Mouse (Mus musculus) stomach, postnatal 0 days (tissue): ENCODE measurements around the gene Edc3. TPM values are rescaled to one million over a fixed set of nuclear protein-coding genes. Genes with fewer than 3 reads are reported as not detected.

Experiments used
- ATAC-seq: fragments of 200-750 bp; cut with Nextera tagmentation; 2 replicates; pipeline ENCODE4 v1.8.0; 2017; ENCODE audit not compliant: low FRiP score, low TSS enrichment
- DNase-seq: peaks from one replicate; pipeline ENCODE4 v3.0.0-alpha.2; 2016; ENCODE audit warnings: low spot score
- H3K27ac ChIP-seq: fragments of 300-500 bp; sonication (generic); replicated peaks from 2 replicates; pipeline ENCODE4 v1.5.1; 2014; ENCODE audit warnings: mild to moderate bottlenecking, control low read depth
- H3K27me3 ChIP-seq: fragments of 300-500 bp; sonication (generic); 2 replicates; pipeline ENCODE4 v1.6.1; 2014; ENCODE audit warnings: low read length; ENCODE audit not compliant: control insufficient read depth, insufficient read depth
- H3K36me3 ChIP-seq: fragments of 300-500 bp; sonication (generic); 2 replicates; pipeline ENCODE4 v1.6.1; 2014; ENCODE audit warnings: low read length, mixed read lengths; ENCODE audit not compliant: control insufficient read depth, insufficient read depth
- H3K4me1 ChIP-seq: fragments of 300-500 bp; sonication (generic); replicated peaks from 2 replicates; pipeline ENCODE4 v1.6.1; 2014; ENCODE audit warnings: antibody characterized with exemption; ENCODE audit not compliant: control insufficient read depth, insufficient read depth
- H3K4me2 ChIP-seq: fragments of 300-500 bp; sonication (generic); replicated peaks from 2 replicates; pipeline ENCODE4 v1.6.1; 2014; ENCODE audit warnings: low read depth, mild to moderate bottlenecking, control low read depth, moderate library complexity
- H3K4me3 ChIP-seq: fragments of 300-500 bp; sonication (generic); 2 replicates; pipeline ENCODE4 v1.5.1; 2014; ENCODE audit warnings: low read depth, low read length, control low read depth
- H3K9ac ChIP-seq: fragments of 300-500 bp; sonication (generic); 2 replicates; pipeline ENCODE4 v1.6.1; 2014; ENCODE audit warnings: mild to moderate bottlenecking, low read length, control low read depth, mixed read lengths
- H3K9me3 ChIP-seq: fragments of 300-500 bp; sonication (generic); 2 replicates; pipeline ENCODE4 v1.6.1; 2016; ENCODE audit warnings: low read length; ENCODE audit not compliant: control insufficient read depth
- CTCF ChIP-seq: IDR thresholded peaks from 2 replicates; pipeline ENCODE4 v1.5.1; 2016; ENCODE audit warnings: antibody characterized with exemption, low read depth, mild to moderate bottlenecking, moderate library complexity
- EP300 ChIP-seq: optimal IDR thresholded peaks from 2 replicates; pipeline ENCODE3; 2016; ENCODE audit warnings: antibody characterized with exemption
- WGBS: fragments of 180-500 bp; shearing (Covaris S2); extraction: QIAGEN DNeasy Blood & Tissue Kit; methylation state at CpG from one replicate; pipeline ENCODE4 v1.1.7; 2014; 5-methylcytosine and 5-hydroxymethylcytosine counted together
- polyA plus RNA-seq: library from polyadenylated mRNA; unstranded; fragments of >200 nt; fragmentation: Nextera tagmentation; extraction: Ambion mirVana; gene quantifications from 2 replicates; pipeline ENCODE4 v1.2.1, GENCODE M21; 2015

The Edc3 gene
- polyA plus RNA-seq, 1 experiment from 2014 or later = 13.6 TPM

DNA sequence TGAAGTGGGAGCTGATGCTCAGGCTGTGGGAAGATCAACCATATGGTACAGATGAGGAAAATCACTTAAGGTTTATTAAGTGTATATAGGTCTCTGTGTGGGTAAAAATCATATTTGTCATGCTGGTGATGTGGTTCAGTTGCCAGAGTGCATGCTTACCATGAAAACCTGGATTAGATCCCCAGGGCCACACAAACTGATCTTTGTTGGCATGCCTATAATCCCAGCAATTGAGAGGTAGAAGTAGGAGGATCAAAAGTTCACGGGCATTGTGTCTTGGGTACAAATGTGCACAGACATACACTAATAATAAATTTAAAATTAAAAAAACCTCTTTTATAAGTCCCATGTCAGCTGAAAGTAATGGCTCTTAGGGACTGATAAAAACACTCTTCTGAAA lies 14.0 kb downstream of the Edc3 start:
- TF ChIP-seq CTCF (no peak), EP300 (no peak)
- no peaks in the 10 kb centered on the region for H3K27me3 ChIP-seq
- no peak overlapping the region for H3K27ac ChIP-seq
- H3K9ac ChIP-seq = no peak overlapping the region
- ATAC-seq = no peak
- no peak overlapping the region for H3K4me3 ChIP-seq
- H3K36me3 ChIP-seq = peaks cover 6% of the 10 kb centered on the region
- H3K4me2 ChIP-seq = no peak overlapping the region
- no peaks in the 10 kb centered on the region for H3K9me3 ChIP-seq
- 72% methylated on average over 1 of the region's 1 CpGs for WGBS
- 0 out of 2 replicates have a peak, but pooled peaks cover 3% of the 10 kb centered on the region for H3K4me1 ChIP-seq
- DNase-seq = no peak

- Histone ChIP-seq H3K36me3 (peaks cover 4% of the 10 kb centered on the region), H3K4me1 (0 out of 2 replicates have a peak, but pooled peaks cover 3% of the 10 kb centered on the region), H3K9me3 (no peaks in the 10 kb centered on the region), H3K4me2 (no peak overlapping the region), H3K4me3 (no peak overlapping the region), H3K9ac (0 out of 2 replicates have a peak overlapping the region, but pooled peaks have one; percentile 23), H3K27me3 (no peaks in the 10 kb centered on the region), H3K27ac (0 out of 2 replicates have a peak overlapping the region, but pooled peaks have one; percentile 18)
- DNase-seq = peak; percentile 37
- TF ChIP-seq EP300 = no peak
- TF ChIP-seq CTCF = no peak
- WGBS = 34% methylated on average over 5 of the region's 5 CpGs
- peak; percentile 32; the same call in 1 of the 2 replicates for ATAC-seq
Measured at GRCm38 (mm10) chr9:57723315-57723715, 15.0 kb downstream of the Edc3 start.

GRCm38 (mm10) chr9:57723796-57724195 lies 15.5 kb downstream of the Edc3 start:
- no peaks in the 10 kb centered on the region for H3K9me3 ChIP-seq
- H3K4me3 ChIP-seq = no peak overlapping the region
- no peak overlapping the region for H3K27ac ChIP-seq
- ATAC-seq (no peak), DNase-seq (no peak)
- TF ChIP-seq EP300 (no peak), CTCF (no peak)
- H3K4me1 ChIP-seq = 0 out of 2 replicates have a peak, but pooled peaks cover 3% of the 10 kb centered on the region
- H3K36me3 ChIP-seq = peaks cover 3% of the 10 kb centered on the region; the same call in 1 of the 2 replicates
- WGBS = 64% methylated on average over 5 of the region's 5 CpGs
- no peak overlapping the region for H3K9ac ChIP-seq
- no peaks in the 10 kb centered on the region for H3K27me3 ChIP-seq
- H3K4me2 ChIP-seq = no peak overlapping the region

DNA sequence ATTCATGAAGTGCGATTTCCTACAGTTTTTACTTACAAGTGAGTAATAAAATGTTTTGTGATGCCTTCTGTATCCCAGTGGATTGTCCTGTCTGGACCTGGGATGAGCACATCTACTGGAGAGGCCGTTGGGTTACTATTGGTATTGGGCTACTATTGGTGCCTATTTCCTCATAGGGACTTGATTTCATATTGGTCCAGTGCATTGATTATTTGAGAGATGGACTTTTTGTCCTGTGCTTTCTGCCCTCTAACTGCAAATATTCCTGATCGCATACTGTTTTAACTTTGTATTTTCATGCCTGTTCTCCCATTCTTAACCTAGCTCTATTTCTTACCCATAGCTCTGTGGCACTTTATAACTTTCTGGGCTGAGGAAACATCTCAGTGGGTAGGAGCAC lies 16.4 kb downstream of the Edc3 start:
- Histone ChIP-seq H3K4me1 (0 out of 2 replicates have a peak, but pooled peaks cover 3% of the 10 kb centered on the region), H3K27ac (no peak overlapping the region), H3K9me3 (no peaks in the 10 kb centered on the region), H3K36me3 (peaks cover 3% of the 10 kb centered on the region; the same call in 1 of the 2 replicates), H3K4me3 (no peak overlapping the region), H3K4me2 (no peak overlapping the region), H3K27me3 (no peaks in the 10 kb centered on the region), H3K9ac (no peak overlapping the region)
- ATAC-seq (no peak), DNase-seq (no peak)
- 90% methylated on average over 3 of the region's 3 CpGs for WGBS
- TF ChIP-seq EP300 (no peak), CTCF (no peak)

- H3K9ac ChIP-seq = no peak overlapping the region
- no peak for DNase-seq
- TF ChIP-seq EP300 (no peak), CTCF (peak; percentile 34)
- WGBS = 91% methylated on average over 1 of the region's 1 CpGs
- H3K4me1 ChIP-seq = no peaks in the 10 kb centered on the region
- no peak overlapping the region for H3K27ac ChIP-seq
- H3K36me3 ChIP-seq = no peaks in the 10 kb centered on the region
- H3K4me2 ChIP-seq = no peak overlapping the region
- H3K9me3 ChIP-seq = no peaks in the 10 kb centered on the region
- no peak overlapping the region for H3K4me3 ChIP-seq
- ATAC-seq = no peak
- no peaks in the 10 kb centered on the region for H3K27me3 ChIP-seq
Measured at GRCm38 (mm10) chr9:57728312-57728711, 20.0 kb downstream of the Edc3 start.

DNA sequence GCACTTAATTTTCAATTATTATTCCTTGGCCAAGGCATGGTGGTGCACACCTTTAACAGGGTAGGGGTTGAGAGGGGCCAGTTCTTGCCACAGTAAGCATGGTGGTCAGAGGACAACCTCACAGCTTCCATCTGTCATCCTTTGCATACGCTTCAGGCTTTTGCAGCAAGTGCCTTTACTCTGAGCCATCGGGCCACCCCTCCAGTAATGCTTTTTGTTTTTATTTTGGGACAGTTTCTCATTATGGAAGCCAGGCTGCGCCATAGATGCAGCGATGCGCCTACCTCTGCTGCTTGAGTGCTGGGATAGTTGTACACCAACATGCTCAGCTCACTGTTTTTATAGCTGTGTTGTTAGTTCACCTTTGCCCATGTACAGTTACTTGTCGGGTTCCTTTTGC lies 25.3 kb downstream of the Edc3 start:
- no peaks in the 10 kb centered on the region for H3K36me3 ChIP-seq
- H3K27me3 ChIP-seq = no peaks in the 10 kb centered on the region
- DNase-seq (no peak), ATAC-seq (no peak)
- TF ChIP-seq EP300 (no peak), CTCF (no peak)
- H3K9me3 ChIP-seq = no peaks in the 10 kb centered on the region
- H3K4me3 ChIP-seq = no peak overlapping the region
- WGBS = 98% methylated on average over 6 of the region's 6 CpGs
- H3K4me1 ChIP-seq = no peaks in the 10 kb centered on the region
- H3K27ac ChIP-seq = no peak overlapping the region
- no peak overlapping the region for H3K9ac ChIP-seq
- H3K4me2 ChIP-seq = no peak overlapping the region
